Mouse (Mus musculus): ENCODE data around the gene Fgg. TPM values are rescaled to one million over a fixed set of nuclear protein-coding genes. Genes with fewer than 3 reads are reported as not detected.

The Fgg gene
- polyA plus RNA-seq, 1 experiment from 2014 or later = 0.16 TPM

- Histone ChIP-seq H3K4me1 (peaks cover 9% of the 10 kb centered on the region), H3K27ac (replicated peaks) (no peak overlapping the region), H3K4me3 (peak overlapping the region; percentile 40), H3K27me3 (replicated peaks; ENCODE audit: low read depth, poor library complexity, severe bottlenecking) (no peaks in the 10 kb centered on the region), H3K9me3 (no peaks in the 10 kb centered on the region), H3K36me3 (replicated peaks) (no peaks in the 10 kb centered on the region)
- 38% methylated on average over 13 of the region's 13 CpGs for WGBS
- peak; percentile 30 for DNase-seq (ENCODE audit: low spot score)
Observed at GRCm38 (mm10) chr3:83032746-83033308, 25.3 kb downstream of the Fgg start.

- Histone ChIP-seq H3K27me3 (replicated peaks; ENCODE audit: low read depth, poor library complexity, severe bottlenecking) (no peaks in the 10 kb centered on the region), H3K9me3 (no peaks in the 10 kb centered on the region), H3K36me3 (replicated peaks) (no peaks in the 10 kb centered on the region), H3K4me3 (no peak overlapping the region), H3K4me1 (peaks cover 9% of the 10 kb centered on the region), H3K27ac (replicated peaks) (no peak overlapping the region)
- 70% methylated on average over 8 of the region's 8 CpGs for WGBS
- no peak for DNase-seq (ENCODE audit: low spot score)
Observed at GRCm38 (mm10) chr3:83033801-83034200, 26.3 kb downstream of the Fgg start.

DNA sequence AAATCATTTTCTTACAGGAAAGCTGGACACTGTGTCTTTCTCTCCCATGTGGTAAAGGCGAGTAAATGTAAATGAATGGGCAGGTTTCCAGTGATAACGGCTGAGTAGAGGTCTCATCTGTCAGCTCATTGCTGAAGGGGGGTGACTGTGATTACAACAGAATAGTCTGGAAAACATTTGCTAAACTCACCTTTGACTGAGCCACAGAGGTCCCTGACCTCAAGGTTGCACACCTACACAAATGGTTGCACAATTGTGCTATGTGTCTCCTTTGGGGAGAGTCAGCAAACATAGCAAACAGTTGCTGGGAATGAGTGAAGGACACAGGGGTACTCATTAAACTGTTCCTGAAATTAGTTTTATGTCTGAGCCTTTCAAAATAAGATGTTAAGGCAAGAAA lies 31.3 kb downstream of the Fgg start:
- Histone ChIP-seq H3K36me3 (replicated peaks) (no peaks in the 10 kb centered on the region), H3K4me3 (no peak overlapping the region), H3K9me3 (no peaks in the 10 kb centered on the region), H3K4me1 (0 out of 2 replicates have a peak, but pooled peaks cover under 1% of the 10 kb centered on the region), H3K27me3 (replicated peaks; ENCODE audit: low read depth, poor library complexity, severe bottlenecking) (no peaks in the 10 kb centered on the region), H3K27ac (replicated peaks) (no peak overlapping the region)
- DNase-seq (ENCODE audit: low spot score) = no peak
- WGBS = 81% methylated on average over 2 of the region's 2 CpGs

DNA sequence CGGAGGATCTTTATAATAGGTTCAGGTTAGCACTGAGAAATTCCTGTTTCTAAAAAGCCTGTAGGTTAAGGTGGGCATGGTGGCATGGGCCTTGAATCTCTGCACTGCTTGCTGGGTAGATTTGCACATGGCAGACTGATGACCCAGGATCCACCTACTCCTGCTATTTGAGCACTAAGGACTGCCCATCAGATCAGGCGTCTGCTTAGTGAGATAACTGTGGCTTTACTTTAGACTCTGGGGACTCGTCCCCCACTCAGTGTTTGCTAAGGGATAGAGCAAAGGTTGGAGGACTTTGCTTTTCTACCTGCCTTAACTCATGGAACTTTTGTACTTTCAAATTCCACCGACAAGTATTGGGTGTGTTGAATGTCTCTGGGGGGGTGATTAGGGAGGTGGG lies 32.1 kb downstream of the Fgg start:
- Histone ChIP-seq H3K9me3 (no peaks in the 10 kb centered on the region), H3K27me3 (replicated peaks; ENCODE audit: low read depth, poor library complexity, severe bottlenecking) (no peaks in the 10 kb centered on the region), H3K36me3 (replicated peaks) (no peaks in the 10 kb centered on the region), H3K4me3 (no peak overlapping the region), H3K4me1 (no peaks in the 10 kb centered on the region), H3K27ac (replicated peaks) (no peak overlapping the region)
- 75% methylated on average over 4 of the region's 4 CpGs for WGBS
- no peak for DNase-seq (ENCODE audit: low spot score)

GRCm38 (mm10) chr3:83042451-83042850 lies 34.9 kb downstream of the Fgg start:
- H3K36me3 ChIP-seq (replicated peaks) = no peaks in the 10 kb centered on the region
- no peaks in the 10 kb centered on the region for H3K9me3 ChIP-seq
- H3K4me3 ChIP-seq = no peak overlapping the region
- no peak overlapping the region for H3K27ac ChIP-seq (replicated peaks)
- WGBS = 92% methylated on average over 5 of the region's 5 CpGs
- H3K4me1 ChIP-seq = no peaks in the 10 kb centered on the region
- H3K27me3 ChIP-seq (replicated peaks; ENCODE audit: low read depth, poor library complexity, severe bottlenecking) = no peaks in the 10 kb centered on the region
- DNase-seq (ENCODE audit: low spot score) = no peak

DNA sequence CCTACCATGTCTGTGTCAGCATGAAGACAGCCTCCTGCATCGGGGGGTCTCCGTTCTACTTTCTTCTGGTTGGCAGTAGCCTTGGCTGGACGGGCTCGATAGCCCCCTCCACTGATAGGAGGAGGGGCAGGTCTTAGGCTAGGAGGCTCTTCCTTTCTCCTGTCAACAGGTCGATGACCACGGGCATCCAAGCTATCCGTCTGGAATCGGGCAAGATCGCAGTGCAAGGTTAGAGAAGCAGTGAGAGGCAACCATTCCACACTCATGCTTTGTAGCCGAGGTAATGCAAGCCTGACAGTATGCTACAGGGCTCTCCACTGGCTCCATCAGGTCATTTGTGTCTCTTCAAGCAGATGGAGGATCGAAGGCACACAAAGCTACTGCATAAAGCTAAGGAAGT lies 39.1 kb downstream of the Fgg start:
- Histone ChIP-seq H3K27ac (replicated peaks) (no peak overlapping the region), H3K4me3 (no peak overlapping the region), H3K27me3 (replicated peaks; ENCODE audit: low read depth, poor library complexity, severe bottlenecking) (no peaks in the 10 kb centered on the region), H3K4me1 (no peaks in the 10 kb centered on the region), H3K36me3 (replicated peaks) (no peaks in the 10 kb centered on the region), H3K9me3 (no peaks in the 10 kb centered on the region)
- 89% methylated on average over 11 of the region's 11 CpGs for WGBS
- DNase-seq (ENCODE audit: low spot score) = no peak

DNA sequence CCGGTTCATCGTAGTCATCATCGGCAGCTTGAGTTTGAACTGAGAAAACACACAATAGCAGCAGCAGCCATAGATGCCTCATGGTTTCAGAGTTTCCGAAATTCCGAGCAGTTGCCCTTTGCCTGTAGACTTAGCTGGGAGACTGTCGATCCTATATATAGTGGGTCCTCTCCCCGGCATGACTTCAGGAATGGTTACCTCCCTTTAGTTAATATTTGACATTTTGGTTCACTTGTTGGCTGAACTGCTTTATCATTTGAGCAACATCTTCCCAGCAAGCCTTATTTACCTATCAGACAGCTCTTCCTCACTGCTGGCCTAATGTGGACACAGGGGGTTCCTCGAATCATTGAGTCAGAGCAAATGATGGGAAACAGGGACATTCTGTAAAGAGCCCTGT lies 42.2 kb downstream of the Fgg start, which contains the start of gene Fgb:
Gene Fgb, minus strand, starts transcription at position 184 of the 400 bp plus-strand sequence.
- no peaks in the 10 kb centered on the region for H3K27me3 ChIP-seq (replicated peaks; ENCODE audit: low read depth, poor library complexity, severe bottlenecking)
- no peaks in the 10 kb centered on the region for H3K4me1 ChIP-seq
- H3K36me3 ChIP-seq (replicated peaks) = no peaks in the 10 kb centered on the region
- 88% methylated on average over 8 of the region's 8 CpGs for whole genome bisulfite sequencing
- no peak for DNase-seq (ENCODE audit: low spot score)
- H3K9me3 ChIP-seq = no peaks in the 10 kb centered on the region
- no peak within 1 kb of the TSS for H3K4me3 ChIP-seq
- no peak within 1 kb of the TSS for H3K27ac ChIP-seq (replicated peaks)

GRCm38 (mm10) chr3:83050661-83051060 lies 43.1 kb downstream of the Fgg start:
- DNase-seq (ENCODE audit: low spot score) = no peak
- Histone ChIP-seq H3K36me3 (replicated peaks) (no peaks in the 10 kb centered on the region), H3K4me3 (no peak overlapping the region), H3K27me3 (replicated peaks; ENCODE audit: low read depth, poor library complexity, severe bottlenecking) (no peaks in the 10 kb centered on the region), H3K9me3 (no peaks in the 10 kb centered on the region), H3K27ac (replicated peaks) (no peak overlapping the region), H3K4me1 (no peaks in the 10 kb centered on the region)
- WGBS = 86% methylated on average over 5 of the region's 5 CpGs

GRCm38 (mm10) chr3:83052102-83052501 lies 44.6 kb downstream of the Fgg start:
- no peaks in the 10 kb centered on the region for H3K9me3 ChIP-seq
- H3K27me3 ChIP-seq (replicated peaks; ENCODE audit: low read depth, poor library complexity, severe bottlenecking) = no peaks in the 10 kb centered on the region
- H3K27ac ChIP-seq (replicated peaks) = no peak overlapping the region
- WGBS = 86% methylated on average over 5 of the region's 5 CpGs
- no peak overlapping the region for H3K4me3 ChIP-seq
- DNase-seq (ENCODE audit: low spot score) = no peak
- H3K4me1 ChIP-seq = peaks cover 9% of the 10 kb centered on the region
- H3K36me3 ChIP-seq (replicated peaks) = peaks cover 6% of the 10 kb centered on the region

- Histone ChIP-seq H3K9me3 (no peaks in the 10 kb centered on the region), H3K27ac (replicated peaks) (no peak overlapping the region), H3K4me1 (peaks cover 9% of the 10 kb centered on the region), H3K36me3 (replicated peaks) (peaks cover 16% of the 10 kb centered on the region), H3K4me3 (no peak overlapping the region), H3K27me3 (replicated peaks; ENCODE audit: low read depth, poor library complexity, severe bottlenecking) (no peaks in the 10 kb centered on the region)
- no peak for DNase-seq (ENCODE audit: low spot score)
- 90% methylated on average over 7 of the region's 7 CpGs for whole genome bisulfite sequencing
Observed at GRCm38 (mm10) chr3:83053126-83053525, 45.6 kb downstream of the Fgg start.

DNA sequence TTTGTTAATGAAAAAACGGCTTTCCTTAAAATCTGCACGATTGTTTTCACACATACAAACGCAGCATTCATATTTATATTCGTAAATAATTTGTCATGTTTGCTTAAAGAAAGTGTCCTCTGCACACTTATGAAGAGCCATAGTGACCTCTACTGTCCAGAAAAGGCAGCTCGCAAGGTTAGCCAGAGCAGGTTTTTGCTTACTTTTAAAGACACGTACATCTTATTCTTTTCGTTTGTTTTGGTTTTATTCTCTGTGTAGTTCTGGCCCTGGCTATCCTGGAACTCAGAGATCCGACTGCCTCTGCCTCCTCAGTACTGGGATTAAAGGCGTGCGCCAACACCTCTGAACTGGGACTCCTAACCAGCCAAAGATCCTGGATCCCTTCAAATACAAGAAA lies 46.2 kb downstream of the Fgg start:
- H3K27me3 ChIP-seq (replicated peaks; ENCODE audit: low read depth, poor library complexity, severe bottlenecking) = no peaks in the 10 kb centered on the region
- no peak overlapping the region for H3K27ac ChIP-seq (replicated peaks)
- no peak overlapping the region for H3K4me3 ChIP-seq
- 37% methylated on average over 10 of the region's 10 CpGs for WGBS
- peak; percentile 23 for DNase-seq (ENCODE audit: low spot score)
- H3K36me3 ChIP-seq (replicated peaks) = peaks cover 22% of the 10 kb centered on the region
- peaks cover 9% of the 10 kb centered on the region for H3K4me1 ChIP-seq
- H3K9me3 ChIP-seq = no peaks in the 10 kb centered on the region

DNA sequence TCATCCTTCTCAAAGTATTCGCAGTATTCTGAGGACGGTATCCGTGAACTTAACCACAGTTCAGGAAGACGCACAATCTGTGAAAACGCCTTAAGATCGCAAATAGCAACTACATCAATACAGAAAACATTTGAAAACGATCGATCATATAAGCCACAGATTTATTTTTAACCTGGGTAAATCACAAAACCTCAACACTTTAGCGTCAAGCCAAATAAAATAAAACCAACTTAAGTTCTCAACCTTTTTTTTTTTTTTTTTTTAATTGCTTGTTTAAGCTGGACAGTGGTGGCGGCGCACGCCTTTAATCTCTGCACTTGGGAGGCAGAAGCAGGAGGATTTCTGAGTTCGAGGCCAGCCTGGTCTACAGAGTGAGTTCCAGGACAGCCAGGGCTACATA lies 47.2 kb downstream of the Fgg start:
- peaks cover 9% of the 10 kb centered on the region for H3K4me1 ChIP-seq
- peak overlapping the region; percentile 35; the same call in 1 of the 2 replicates for H3K27ac ChIP-seq (replicated peaks)
- H3K27me3 ChIP-seq (replicated peaks; ENCODE audit: low read depth, poor library complexity, severe bottlenecking) = no peaks in the 10 kb centered on the region
- H3K9me3 ChIP-seq = no peaks in the 10 kb centered on the region
- WGBS = 37% methylated on average over 13 of the region's 13 CpGs
- peak overlapping the region; percentile 73 for H3K4me3 ChIP-seq
- H3K36me3 ChIP-seq (replicated peaks) = peaks cover 32% of the 10 kb centered on the region
- no peak for DNase-seq (ENCODE audit: low spot score)

- Histone ChIP-seq H3K27ac (replicated peaks) (peak within 1 kb of the TSS; percentile 82), H3K27me3 (replicated peaks; ENCODE audit: low read depth, poor library complexity, severe bottlenecking) (no peaks in the 10 kb centered on the region), H3K4me1 (peaks cover 9% of the 10 kb centered on the region), H3K36me3 (replicated peaks) (peaks cover 39% of the 10 kb centered on the region), H3K4me3 (peak within 1 kb of the TSS; percentile 73), H3K9me3 (no peaks in the 10 kb centered on the region)
- peak; percentile 99 for DNase-seq (ENCODE audit: low spot score)
- under 1% methylated on average over 61 of the region's 61 CpGs for WGBS
Observed at GRCm38 (mm10) chr3:83055281-83056038, 47.9 kb downstream of the Fgg start, which contains the start of gene Plrg1. Gene Plrg1, plus strand, starts transcription at chr3:83055522.
